Mouse (Mus musculus) gastrocnemius, postnatal 14 days (tissue): ENCODE measurements around the gene Gm49601. TPM values are rescaled to one million over a fixed set of nuclear protein-coding genes. Genes with fewer than 3 reads are reported as not detected.

Experiments used
- DNase-seq: peaks from one replicate; pipeline ENCODE4 v3.0.0; 2021; ENCODE audit warnings: mixed read lengths
- intact Hi-C: fragments of 180-260 bp; cut with DNase I; formaldehyde crosslinking; loops from one replicate; pipeline ENCODE4 v1.15.1; 2025; ENCODE audit warnings: low total_unique reads
- total RNA-seq, 2 experiments: library from RNA; stranded (reverse); gene quantifications; 2 replicates each; pipeline ENCODE4 v1.2.3; 2021

The Gm49601 gene
- total RNA-seq, 2 experiments from 2014 or later, result 1.0 to 1.7 TPM

DNA sequence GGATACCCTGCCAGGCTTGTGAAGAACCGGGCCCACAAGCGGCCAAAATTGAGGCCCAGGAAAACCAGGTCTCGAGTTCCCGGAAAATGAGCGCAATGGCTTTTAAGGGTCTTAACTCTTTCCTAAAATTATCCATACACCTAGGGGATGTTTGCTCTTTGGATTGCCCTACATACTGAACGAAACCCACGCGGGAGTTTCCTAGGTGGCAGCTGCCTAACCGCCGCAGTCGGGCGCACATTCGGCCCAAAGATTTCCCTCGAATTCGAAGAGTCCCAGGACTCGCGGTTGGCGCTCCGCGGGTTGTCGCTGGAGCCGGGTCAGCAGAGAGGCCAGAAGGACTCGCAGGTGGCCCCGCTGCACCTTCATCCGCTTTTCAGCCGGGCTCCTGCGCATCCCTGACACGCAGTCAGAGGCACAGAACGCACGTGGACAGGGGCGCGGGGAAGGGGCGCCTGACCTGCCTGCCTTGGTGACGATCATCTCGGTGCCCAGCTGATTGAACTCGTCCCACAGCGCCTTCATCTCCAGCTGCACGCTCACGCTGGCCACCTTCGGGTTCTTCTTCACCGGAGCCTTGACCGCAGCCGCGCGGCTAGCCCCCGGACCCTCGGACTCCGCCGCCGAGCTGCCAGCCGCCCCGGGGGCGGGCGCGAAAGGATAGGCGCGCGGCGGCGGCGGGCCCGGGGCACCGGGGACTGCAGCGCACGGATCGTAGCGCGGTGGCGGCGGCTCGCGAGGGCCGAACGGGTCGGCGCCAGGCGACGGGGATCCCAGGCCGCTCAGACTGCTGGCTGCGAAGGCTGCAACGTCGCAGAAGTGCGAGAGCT lies 39.9 kb downstream of the Gm49601 start:
- no peak for DNase-seq
- intact Hi-C loops, result no loop called here

DNA sequence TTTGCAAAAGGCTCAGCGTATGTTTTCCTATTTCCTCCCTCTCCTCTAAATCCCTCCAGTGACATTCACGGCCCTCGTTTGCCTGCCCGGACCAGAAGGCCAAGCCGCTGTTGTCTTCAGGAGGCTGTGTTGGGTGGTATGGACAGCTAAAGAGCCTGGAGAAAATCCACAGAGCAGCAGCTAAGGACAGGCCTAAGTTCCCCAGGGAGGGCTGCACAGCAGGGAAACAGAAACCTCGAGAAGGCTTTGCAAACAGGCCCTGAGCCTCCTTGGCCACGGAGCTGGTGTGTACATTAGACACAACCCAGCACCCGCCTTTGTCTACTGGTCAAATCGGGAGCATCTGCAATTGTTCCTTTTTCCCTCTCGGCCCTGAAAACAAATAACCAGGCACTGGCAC lies 40.6 kb downstream of the Gm49601 start:
- no peak for DNase-seq
- intact Hi-C loops, result no loop called here

DNA sequence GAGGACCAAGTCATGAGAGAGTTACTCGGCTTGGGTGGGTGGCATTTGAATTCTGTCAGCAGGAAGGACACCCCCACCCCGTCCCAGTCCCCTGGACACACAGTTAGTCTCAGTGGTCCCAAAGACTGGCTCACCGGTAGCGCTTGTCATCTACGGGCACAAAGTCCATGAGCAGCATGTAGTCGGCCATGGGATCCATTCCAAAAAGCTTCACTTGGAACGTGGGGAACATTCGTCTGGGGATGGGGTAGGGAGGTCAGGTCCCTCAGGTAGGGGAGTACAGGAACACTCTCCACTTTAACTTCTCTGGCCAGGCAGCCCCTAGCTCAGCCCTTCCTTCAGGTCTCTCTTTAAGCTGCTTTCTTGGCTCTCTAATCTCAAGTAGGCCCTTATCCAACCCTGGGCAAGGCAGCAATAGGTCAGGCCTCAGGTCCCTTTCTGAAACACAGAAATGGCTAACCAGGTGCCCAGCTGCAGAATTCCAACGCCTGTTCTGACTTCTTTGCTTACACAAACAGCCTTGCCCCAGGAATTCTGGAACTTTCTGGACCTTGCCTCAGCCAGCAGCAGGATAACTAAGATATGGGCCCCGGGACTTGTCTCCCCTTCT lies 41.2 kb downstream of the Gm49601 start:
- DNase-seq, result no peak
- intact Hi-C loops, result no loop called here

DNA sequence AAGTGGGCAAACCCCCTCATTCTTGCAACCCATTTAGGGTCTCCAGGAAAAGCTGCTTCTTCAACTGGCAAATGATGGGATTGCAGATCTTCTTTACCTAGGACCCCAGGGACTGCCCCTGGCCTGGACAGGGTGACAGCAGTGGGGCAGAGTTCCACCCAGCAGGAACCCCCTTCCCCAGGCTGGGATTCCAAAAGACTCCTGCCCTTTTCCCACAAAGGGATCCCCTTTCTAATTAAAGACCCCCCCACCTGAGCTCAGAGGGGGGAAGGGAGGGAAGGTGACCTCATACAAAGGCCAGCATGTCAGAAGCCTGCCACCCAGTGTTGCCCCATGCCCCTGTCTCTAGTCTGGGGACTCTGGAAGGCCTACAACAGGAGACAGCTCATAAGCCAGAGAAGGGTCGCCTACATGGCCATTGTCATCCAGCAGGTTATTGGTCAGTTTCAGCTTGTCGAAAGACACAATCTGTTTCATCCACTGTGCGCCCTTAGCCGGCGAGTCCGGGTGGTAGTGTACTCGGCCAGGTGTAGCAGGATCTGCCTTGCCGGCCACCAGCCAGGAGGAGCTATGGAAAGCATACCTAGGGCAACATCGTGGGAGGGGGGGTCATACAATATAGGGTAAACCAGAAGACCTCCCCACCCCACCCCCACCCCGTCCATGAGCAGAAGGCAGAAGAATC lies 42.4 kb downstream of the Gm49601 start:
- DNase-seq, result no peak
- intact Hi-C loops, result no loop called here

DNA sequence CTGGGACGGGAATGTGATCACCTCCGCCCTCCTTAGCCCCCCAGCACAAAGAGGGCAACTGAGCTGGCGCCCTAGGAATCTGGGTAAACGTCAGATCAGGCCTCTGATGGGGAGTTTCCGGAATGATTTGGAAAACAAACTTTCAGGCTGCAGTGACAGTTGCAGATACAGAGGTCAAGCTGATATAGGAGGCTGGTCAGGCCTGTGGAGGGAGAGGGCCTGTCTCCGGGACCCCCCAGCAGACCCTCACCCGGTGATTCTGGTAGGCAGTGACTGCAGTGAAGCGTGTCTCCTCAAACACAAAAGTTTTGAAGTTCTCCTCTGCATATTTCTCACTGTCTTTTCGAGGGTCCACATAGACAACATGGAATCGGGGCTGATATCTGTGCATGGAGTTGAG lies 43.1 kb downstream of the Gm49601 start:
- DNase-seq, result no peak
- intact Hi-C loops, result no loop called here

DNA sequence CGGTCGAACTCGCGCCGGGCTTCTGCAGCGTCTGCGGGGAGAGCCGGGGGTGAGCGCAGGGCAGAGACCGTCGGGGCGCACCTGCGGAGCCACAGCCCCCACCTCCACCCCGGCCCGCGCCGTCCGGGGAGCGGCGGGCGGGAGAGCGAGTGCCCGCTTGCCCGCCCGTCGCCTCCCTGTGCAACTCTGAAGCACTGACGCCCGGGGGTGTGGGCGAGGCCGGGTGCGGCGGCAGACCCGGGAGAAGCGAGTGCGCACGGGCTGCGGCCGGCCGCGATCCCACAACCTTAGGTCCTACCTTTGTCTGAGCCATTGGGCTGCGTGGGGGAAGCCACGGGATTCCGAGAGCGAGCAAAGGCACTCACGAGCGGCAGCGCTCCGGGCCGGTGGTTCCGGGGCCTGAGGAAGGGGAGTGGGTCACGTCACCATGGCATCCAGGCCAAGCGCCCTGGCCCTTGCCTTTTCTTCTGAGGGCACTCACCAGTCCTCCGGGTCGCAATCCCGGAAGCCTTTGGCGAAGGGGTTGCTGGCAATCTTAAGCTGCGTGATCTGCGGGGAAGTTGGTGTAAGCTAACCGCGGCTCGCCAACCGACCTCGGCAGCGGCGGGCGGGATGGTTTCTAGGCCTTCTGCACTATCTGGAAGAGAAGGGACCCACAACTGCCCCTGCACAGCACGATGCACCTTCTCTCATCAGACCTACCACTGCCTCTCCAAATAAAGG lies 43.6 kb downstream of the Gm49601 start:
- intact Hi-C loops, result no loop called here
- no peak for DNase-seq

DNA sequence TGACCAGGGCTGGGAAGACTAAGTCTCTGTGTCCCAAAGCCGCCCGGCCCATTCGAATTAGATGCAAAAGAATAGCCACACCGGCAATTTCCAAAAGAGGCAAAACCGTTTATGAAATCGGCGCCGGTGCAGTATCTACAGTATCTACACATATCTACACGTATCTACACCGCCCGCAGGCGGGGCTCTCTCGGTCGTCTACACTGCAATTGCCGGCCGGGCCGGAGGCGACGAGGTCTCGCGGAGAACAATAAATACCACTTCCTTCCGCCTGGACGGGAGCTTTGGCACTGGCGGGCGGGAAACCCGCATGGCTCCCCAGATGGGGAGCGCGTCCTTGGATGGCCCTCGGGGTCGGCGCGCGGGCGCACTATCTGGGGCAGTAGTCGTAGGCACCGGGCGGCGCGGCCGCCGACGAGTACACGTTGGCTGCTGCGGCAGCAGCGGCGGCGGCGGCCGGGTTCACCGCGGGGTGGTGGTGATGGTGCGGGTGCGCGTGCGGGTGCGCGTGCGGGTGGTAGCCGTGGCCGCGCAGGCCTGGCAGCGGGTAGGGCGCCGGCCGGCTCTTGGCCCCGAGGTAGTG lies 44.5 kb downstream of the Gm49601 start:
- intact Hi-C loops, result no loop called here

GRCm38 (mm10) chr16:18581050-18581622 lies 45.1 kb downstream of the Gm49601 start:
- no peak for DNase-seq
- intact Hi-C loops, result no loop called here

More for the DNA sequence above, 44.5 kb downstream of the Gm49601 start:
- DNase-seq, result no peak

DNA sequence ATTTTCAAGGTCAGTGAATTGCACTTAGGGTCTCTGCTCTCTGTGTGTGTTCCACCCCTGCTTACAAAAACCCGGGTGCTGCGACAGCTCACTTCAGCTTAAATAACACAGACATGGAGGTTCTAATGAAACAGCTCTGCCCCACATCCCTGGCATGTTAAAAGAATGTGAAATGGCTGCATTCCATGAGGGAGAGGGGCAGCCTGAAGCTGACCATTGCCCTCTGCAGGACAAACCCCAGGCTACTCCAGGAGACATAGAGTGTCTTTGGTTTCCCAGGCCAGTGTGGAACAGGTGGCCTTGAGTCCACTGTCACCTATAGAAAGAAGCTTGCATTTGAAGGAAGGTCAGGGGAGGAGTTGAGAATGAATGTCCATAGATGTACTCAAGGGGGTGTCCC lies 45.8 kb downstream of the Gm49601 start:
- intact Hi-C loops, result no loop called here
- no peak for DNase-seq

DNA sequence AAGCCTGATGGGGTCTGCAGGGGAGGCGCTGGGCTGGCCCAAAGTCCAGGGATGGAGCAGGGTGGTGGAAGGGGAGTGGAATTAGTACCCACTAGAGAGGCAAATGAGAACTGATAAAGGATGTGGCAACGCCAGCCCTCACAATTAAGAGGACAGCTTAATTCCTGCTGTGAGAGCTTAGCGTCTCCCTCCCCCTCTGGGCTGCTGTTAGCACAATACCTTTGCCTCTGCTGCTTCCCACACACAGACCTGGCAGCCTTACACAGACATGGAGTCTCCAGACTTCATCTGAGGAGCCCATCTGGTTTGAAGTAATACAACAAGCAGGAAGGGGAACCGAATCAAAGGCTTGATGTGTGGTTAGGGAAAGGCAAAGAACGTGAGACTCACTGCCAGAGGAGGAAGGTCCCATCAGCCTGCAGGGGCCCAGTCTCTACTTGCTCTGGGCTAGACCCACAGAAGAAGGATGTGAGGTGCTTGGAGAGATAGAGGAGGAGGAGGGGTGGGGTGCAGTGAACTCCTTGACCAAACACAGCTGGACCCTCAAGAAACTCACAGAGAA lies 48.5 kb downstream of the Gm49601 start:
- intact Hi-C loops, result no loop called here
- DNase-seq, result no peak

DNA sequence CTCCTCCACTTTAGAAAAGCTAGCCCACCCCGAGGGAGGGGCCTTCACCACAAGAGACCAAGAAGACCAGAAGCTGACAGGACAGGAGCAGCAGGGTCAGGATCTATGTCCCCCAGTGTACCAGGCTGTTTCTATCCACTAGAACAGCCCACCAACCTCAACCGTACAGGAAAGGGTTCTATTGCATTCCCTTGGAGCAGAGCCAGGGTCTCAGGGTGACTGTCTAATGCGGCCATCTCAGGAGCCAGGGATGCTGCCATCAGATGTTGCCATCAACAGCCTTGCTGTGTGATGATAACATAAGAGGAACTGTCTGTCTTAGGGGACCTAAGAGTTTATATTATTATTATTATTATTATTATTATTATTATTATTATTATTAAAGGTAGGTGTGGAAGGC lies 49.2 kb downstream of the Gm49601 start:
- intact Hi-C loops, result no loop called here
- no peak for DNase-seq

DNA sequence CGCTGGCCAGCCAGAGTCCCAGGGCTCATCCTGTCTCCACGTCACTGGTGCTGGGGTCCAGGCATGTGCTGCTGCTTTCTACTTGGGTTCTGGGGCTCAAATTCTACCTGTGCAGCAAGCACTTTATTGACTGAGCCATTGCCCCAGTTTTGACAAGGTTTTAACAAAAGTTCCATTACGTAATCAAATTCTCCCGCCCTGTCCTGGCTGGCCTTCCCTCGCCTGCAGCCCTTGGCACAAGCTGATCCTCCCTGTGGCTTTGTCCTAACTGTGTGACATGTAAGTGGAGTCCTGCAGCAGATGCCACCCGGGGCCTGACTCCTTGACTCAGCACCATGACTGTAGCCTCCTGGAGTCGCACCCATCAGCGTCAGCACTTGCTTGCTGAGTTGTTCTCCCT lies 52.0 kb downstream of the Gm49601 start:
- intact Hi-C loops, result no loop called here
- no peak for DNase-seq

Other genes with a start within 250 kb of the Gm49601 start
- 10 to 100 TPM; 13.4 to 14.4 TPM for gene Txnrd2, start 200.0 kb downstream of the Gm49601 start, total RNA-seq
- gene Comt, start 199.6 kb downstream of the Gm49601 start, total RNA-seq, result 10 to 100 TPM; 40.7 to 43.1 TPM
- 1 to 10 TPM; 2.7 to 3.1 TPM for gene Gnb1l, start 127.7 kb downstream of the Gm49601 start, total RNA-seq
- gene Rtl10, start 127.5 kb downstream of the Gm49601 start, total RNA-seq, result 1 to 10 TPM; 2.6 to 5.3 TPM
- gene Tbx1, start 35.8 kb downstream of the Gm49601 start, total RNA-seq, result 1 to 10 TPM in 1 of 2 experiments, under 1 TPM in 1; 0.78 to 3.1 TPM
- not detected for gene Gp1bb, start 4.0 kb downstream of the Gm49601 start, total RNA-seq
- gene Sept5, start 3.5 kb upstream of the Gm49601 start, total RNA-seq, result 1 to 10 TPM; 6.0 to 8.4 TPM
- gene Cldn5, start 150.4 kb upstream of the Gm49601 start, total RNA-seq, result 10 to 100 TPM; 31.4 to 38.9 TPM
- gene Ufd1, start 185.4 kb upstream of the Gm49601 start, total RNA-seq, result 10 to 100 TPM; 44.4 to 48.9 TPM
- gene Cdc45, start 185.6 kb upstream of the Gm49601 start, total RNA-seq, result 1 to 10 TPM; 2.4 to 2.6 TPM
- gene 2510002D24Rik, start 210.2 kb upstream of the Gm49601 start, total RNA-seq, result 10 to 100 TPM; 13.8 to 14.3 TPM
- gene Gm28539, start 210.2 kb upstream of the Gm49601 start, total RNA-seq, result 1 to 10 TPM; 1.3 to 2.1 TPM